Mouse (Mus musculus): ENCODE results near the gene Fto.

DNA sequence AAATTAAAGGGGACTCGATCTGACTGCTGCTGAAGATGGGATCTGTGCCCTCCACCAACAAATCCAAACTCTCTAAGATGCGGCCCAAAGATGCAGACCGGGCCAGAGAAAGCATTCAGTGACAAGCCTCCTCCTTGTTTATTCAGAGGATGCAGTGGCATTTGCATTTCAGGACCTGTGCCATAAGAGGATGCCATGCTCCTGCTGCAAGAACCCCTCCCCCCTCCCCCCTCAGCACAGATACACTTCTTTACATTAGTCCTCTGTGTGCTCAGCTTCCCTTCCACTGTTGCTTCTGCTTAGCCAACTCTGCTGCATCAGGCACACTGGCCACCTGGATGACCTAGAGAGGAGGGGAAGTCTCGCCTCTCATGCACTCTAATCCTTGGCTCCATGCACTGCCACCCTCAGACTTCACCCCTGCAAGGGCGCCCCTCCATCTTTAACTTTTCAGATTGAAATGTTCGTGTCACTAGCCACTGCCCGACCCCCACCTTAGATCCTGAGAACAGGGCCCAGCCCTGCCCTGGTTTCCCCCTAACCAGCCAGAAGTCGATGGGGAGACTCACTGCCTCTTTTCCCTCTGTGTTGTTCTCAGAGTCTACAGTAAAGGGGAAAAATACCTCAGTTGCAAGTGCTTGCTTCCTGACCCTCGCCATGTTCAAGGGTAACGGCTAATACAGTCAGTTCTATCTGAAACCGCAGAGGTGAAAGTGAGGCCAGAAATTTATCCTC lies 14.3 kb downstream of the Fto start:
- TF ChIP-seq MAFK (IDR thresholded peaks at IDR 0.05; ENCODE audit: insufficient read depth, low read depth, low read length) = no peak
- TF ChIP-seq CHD2 (IDR thresholded peaks at IDR 0.05; ENCODE audit: low read depth, low read length) = no peak
- no peak for TF ChIP-seq HCFC1 (IDR thresholded peaks at IDR 0.05; ENCODE audit: borderline replicate concordance, insufficient read depth, low read length)
- TF ChIP-seq ZNF384 (IDR thresholded peaks at IDR 0.05; ENCODE audit: low read depth, low read length) = no peak
